Mouse (Mus musculus) spleen, postnatal 10 days (tissue): ENCODE results near the gene D430041D05Rik.

ENCODE experiments used
- DNase-seq, 2 experiments: peaks; one replicate each; pipeline ENCODE4 v3.0.0; 2021 to 2022; ENCODE audit warnings: low spot score in 2 of 2

D430041D05Rik gene

DNA sequence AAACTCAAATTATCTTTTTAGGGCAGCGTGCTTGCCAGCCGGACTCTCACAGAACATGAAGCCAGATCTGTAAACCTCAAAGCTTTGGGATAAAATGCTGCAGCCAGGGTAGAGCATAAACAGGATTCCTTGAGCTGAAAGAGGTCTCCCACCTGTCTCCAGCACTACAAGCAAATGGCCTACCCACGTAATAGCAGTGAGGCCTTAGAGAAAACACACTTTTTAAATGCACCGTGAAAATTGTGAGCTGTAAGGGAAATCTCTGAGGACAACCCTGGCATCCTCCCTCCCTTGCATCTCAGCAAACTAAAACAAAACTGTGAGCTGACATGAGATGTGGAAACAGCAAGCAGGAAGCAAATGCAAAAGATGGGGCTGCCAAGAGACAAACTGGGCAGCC, 253.0 kb downstream of the D430041D05Rik start:
- DNase-seq: no peak

DNA sequence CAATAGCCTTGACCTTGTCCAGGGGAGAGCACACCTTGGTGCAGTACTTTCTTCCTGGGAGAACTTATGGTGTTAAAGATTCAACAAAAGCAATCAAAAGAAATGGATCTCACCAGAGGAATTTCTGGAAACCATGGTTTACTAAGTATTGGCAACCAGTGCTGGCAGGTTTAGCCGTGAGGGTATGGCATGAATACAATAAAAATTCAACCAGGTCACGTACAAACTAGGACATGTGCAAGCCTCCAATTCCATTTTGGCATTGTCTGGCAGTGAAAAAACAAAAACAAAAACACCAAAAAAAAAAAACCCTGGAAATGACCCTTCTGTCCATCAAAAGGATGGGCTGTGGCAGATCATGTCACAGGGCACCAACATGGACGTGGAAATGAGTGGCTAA, 256.9 kb downstream of the D430041D05Rik start:
- no peak for DNase-seq

DNA sequence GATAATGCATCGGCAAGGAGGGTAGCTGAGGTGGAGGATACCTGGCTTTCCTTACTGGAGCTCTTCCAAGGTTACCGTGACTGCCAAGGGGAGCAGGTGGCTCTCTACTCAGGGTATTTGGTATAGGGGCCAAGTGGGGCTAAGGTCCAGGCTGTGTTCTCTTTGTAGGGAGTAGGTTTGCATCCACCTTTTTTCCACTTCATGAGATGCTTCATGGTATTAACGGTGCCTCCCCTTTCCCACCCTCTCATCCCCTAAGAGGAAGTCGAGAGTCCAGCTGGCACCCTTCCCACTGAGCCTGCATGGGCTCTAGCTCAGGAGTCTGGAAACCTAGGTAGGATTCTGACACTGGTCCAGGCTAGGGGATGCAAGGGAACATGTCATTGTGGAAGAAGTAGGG, 257.5 kb downstream of the D430041D05Rik start:
- DNase-seq: no peak

- no peak for DNase-seq
These were observed 260.0 kb downstream of the D430041D05Rik start for GRCm38 (mm10) chr2:104150608-104151397.

GRCm38 (mm10) chr2:104147910-104148561, 262.8 kb downstream of the D430041D05Rik start:
- no peak for DNase-seq

DNA sequence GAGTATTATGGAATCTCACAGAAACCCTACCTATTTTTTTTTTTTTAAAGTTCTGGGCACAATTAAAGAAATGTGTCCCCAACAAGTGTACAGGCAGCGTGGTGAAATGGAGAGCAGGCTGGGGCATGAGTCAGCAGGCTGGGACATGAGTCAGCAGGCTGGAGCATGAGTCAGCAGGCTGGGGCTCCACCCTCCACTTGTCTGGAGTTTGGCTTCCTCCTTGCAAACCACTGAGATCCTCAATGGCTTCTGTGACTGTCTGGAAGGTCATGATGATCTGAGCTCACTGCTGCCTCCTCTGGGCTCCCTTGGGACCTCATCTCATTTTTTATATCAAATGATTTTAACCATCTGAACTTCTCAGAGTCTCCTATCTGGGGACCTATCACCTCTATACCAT, 264.8 kb downstream of the D430041D05Rik start:
- DNase-seq: peak; percentile 54 to 76

- DNase-seq: no peak
These were observed 266.8 kb downstream of the D430041D05Rik start for GRCm38 (mm10) chr2:104144004-104144403.

DNA sequence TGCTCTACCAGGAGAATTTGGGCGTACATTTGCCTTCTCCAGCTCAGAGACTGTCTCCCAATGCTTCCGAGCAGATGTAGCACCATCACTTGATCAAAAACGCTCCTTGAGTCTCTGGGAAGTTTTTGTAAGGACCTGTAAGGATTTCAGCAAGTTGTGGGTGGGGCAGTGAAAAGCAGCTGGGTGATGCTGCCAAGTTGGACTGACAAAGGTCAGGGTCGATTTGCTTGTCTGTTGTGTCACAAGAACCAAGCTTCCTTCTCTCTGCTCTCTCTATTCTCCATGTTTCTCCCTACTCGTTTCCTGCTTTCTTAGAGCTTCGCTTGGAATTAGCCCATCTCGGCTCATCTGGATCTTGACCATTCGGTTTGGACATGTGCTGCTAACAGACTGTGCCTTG, 268.7 kb downstream of the D430041D05Rik start:
- no peak for DNase-seq

DNA sequence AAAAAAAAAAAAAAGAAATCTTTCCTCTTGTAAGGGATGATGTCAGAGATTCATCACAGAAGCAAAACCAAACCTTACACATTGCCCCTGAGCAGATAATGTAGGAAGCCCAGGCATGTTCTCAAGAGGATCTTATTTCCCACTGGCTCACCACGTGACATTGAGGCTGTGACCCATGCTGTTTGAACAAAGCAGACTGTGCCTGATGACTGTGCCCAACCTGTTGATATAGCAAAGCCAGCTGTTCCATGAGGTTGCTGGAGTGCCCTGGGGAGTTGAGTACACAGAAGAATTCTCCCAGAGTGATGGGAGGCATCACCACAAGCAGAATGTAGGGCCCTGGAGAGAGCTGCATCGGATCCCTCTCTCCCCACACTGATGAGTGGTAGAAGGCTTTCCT, 274.9 kb downstream of the D430041D05Rik start:
- DNase-seq: no peak

DNA sequence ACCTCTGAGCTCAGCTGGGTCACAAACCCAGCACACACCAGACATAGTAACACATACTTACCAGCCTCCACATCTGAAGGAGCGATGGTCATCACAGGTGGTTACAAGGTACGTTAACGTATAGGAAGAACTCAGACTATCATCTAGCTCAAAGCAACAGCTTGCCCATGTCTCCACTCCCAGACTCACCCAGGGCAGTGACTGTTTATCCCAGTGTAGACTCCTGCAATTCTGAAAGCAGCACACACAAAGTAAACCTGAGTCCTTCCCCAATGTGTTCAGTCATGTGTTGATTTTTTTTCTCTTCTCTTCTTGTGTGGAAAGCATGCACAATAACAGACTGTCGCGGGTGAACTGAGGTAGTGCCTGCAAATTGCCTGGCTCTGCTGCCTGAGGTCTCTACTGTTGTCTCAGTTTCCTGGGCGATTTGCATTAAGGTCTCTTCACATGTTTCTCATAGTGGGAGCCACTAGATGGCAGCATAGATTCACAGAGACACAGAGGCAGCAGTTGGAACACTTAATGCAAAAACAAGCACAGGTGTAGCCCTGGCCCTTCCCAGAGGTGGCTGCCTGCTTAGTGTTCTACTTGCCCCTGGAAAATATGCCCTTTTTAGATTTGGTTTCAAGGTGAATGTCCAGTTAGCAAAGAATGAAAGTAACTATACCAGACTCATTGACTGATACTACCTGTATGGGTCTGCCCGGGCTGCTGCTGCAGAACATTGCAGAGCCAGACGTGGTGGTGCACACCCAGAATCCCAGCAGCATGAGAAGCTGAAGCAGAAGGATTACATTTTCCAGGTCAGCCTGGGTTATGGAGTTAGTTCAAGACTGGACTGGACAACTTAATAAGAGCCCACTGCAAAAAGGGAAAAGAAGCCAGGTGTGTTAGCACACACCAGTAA, 276.4 kb downstream of the D430041D05Rik start:
- DNase-seq: peak; percentile 53 to 65

GRCm38 (mm10) chr2:104133042-104133810, 277.6 kb downstream of the D430041D05Rik start:
- no peak for DNase-seq

DNA sequence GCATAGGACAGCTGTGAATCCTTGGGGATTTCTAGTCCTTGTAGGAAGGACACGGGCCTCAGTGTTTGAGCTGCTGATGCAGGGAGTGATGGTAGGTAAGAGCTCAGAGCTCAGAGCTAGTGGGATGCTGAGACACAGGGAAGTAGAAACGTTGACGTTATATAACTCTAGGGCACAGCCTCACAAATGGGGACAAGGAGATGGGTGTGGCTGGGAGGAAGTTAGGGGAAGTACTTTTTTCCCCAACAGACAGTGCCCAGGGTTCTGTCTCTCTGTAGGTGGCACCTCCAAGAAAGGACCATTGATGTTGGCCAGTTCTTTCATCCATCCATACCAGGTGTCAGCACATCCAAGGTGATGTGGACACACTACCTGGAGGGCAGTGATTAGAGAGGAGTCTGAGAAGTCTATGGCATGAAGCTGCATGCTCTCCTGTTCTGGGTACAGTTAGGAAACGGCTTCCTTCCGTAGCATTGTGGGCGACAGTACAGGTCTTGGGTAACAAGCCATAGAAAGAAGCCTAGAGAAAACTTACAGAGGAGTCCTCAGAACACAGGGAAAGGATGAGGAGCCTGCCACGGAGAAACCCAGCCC, 278.4 kb downstream of the D430041D05Rik start:
- no peak for DNase-seq

- DNase-seq: peak; percentile 87 to 92
These were observed 279.8 kb downstream of the D430041D05Rik start for GRCm38 (mm10) chr2:104130969-104131368.

- DNase-seq: peak; percentile 60 to 83
These were observed 280.6 kb downstream of the D430041D05Rik start for GRCm38 (mm10) chr2:104130165-104130564.

DNA sequence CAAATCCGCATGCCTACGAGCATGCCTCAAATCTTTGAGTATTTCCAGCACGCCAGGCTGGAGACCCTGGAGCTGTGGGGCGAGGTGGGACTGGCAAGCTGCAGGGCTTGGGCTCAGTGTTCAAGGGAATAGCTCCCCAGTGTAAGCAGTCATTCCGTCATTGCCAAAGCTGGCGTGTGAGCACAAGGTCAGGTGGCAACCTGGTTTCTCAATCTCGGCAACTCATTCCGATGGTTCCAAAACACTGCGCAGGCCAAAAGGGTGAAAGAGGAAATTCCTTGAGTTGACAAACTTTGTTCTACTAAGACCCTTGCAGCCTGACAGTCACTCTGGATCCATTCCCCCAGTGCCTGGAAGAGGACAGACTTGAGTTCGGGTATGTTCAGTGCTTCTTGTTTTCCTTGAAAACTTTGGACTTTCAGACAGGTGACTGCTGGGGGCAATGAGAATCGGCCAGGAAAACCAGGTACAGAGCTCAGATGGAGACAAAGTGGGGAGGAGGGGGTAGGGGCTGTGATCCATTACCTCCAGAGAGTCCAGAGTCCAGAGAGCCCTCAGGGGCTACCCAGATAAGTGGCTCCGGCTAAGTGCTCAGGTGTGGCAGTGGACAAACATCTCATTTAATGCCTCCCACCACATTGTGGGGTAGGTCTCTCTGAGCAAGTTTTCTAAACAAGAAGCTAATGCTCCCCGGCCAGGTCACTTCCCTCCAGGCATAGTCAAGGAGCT, 281.8 kb downstream of the D430041D05Rik start:
- no peak for DNase-seq

DNA sequence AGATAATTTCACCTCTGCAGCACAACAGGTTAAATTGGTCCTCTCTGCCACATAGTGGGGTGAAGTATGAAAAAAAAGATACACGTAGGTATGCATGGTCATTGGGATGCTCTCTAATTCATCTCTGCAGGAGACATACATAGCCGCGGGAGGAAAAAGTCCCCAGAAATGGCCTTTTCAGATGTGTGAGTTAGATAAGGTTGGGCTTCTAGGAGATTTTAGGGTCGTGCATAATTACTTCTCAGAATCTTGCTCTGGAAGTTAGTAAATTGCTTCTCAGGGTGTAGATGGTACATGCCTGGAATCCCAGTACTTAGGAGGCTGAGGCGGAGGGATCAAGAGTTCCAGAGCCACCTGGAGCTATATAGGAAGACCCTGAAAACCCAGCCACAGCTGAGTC, 286.7 kb downstream of the D430041D05Rik start:
- no peak for DNase-seq

- peak in 1 of 2 experiments; percentile 58 for DNase-seq
These were observed 287.3 kb downstream of the D430041D05Rik start for GRCm38 (mm10) chr2:104123540-104123939.

GRCm38 (mm10) chr2:104122505-104123378, 288.1 kb downstream of the D430041D05Rik start, which contains the start of gene A930018P22Rik:
Gene A930018P22Rik, plus strand, starts transcription at chr2:104122769.
- peak; percentile 97 for DNase-seq
